Mouse (Mus musculus) lung, postnatal 36 days (tissue): ENCODE results near the gene H2afb1.
"Not testable (repeated sequence)": the region's sequence is repeated elsewhere in the genome, so short reads cannot be mapped to it uniquely, and the experiment has no call there.

ENCODE experiments used
- DNase-seq: peaks from one replicate; pipeline ENCODE4 v3.0.0; 2022; ENCODE audit warnings: mixed read lengths

H2afb1 gene

DNA sequence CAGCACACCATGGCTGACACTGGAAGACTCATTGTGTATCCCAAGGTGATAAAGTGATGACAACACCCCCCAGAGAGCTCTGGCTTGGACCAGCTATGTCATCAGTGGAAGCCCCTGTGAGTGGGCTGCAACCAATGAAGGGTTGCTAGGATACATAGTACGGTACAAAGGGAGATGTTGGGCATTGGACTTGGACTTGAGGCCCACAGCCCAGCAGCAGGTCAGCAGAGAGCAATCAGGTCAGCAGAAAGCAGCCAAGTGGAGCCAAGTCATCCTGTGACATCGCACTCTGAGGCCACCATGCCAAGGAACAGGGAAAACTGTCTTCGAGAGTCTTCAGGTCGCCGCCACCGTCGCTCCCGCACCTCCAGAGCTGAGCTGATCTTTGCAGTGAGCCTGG lies at the start of gene H2afb1:
Gene H2afb1 (plus strand): TSS at position 301 of the 400 bp plus-strand sequence.
- DNase-seq = not testable (repeated sequence)

DNA sequence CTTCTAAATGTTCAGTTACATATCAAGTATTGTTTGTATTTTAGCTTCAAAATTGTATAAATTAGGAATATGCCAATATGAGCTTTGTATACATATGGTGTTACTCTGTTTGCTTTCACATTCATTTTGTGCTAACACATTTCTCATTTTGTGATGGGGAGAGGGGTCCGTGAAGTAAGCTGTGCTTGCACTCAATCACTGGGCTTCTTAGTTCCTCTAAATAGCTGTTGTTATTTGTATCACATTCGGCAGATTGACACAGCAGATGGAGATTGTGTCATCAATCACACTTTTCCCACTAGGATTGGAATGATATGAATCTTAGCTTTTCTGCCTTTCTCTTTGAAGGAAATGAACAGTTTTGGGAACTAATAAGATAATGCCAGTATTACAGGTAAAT lies 21.5 kb downstream of the H2afb1 start:
- no peak for DNase-seq
